ENCODE assay signal across 9 mouse cellular contexts in genomic region chr7:45019031-45019571, GRCm38 (mm10). TPM values are rescaled to one million over a fixed set of nuclear protein-coding genes. Genes with fewer than 3 reads are reported as not detected.
DNase-seq lines count a peak whose midpoint lies in the region; ATAC-seq and TF ChIP-seq lines count a peak whose summit lies in the region.
"Had no signal": no experiment of that assay in that cellular context is flagged by ENCODE, and none has a peak within 500 bp of the region (broad histone marks: within the 10 kb centered on the region; RNA-seq: fewer than 3 reads in every experiment).

No protein-coding gene starts in this region.

- TF ChIP-seq CTCF in bone marrow, adult 2 months (IDR thresholded peaks at IDR 0.05; ENCODE audit: control insufficient read depth, insufficient read depth, low read length), result no peak

- no peak for TF ChIP-seq POLR2A in bone marrow, adult 2 months (IDR thresholded peaks at IDR 0.05; ENCODE audit: borderline replicate concordance, control insufficient read depth, low read depth, low read length)

- 43% methylated on average over 8 of the region's 8 CpGs for WGBS in bone marrow, adult 2 months
- WGBS in heart, embryonic 11.5 days (ENCODE audit: insufficient replicate concordance), result 21% methylated on average over 8 of the region's 8 CpGs

- DNase-seq in cerebellum, adult 9-11 months, result peak; percentile 66
- no peak for DNase-seq in cerebellum, postnatal 25 days
- peak; percentile 72 for DNase-seq in kidney, adult 9 months
- peak; percentile 92 for DNase-seq in lung, postnatal 10 days
- no peak for DNase-seq in thymus, adult 18-20 months
- no peak for DNase-seq in left cerebral cortex, postnatal 25 days (ENCODE audit: low spot score in 2 of 2)

- peak overlapping the region; percentile 84 for H3K4me2 ChIP-seq in heart, embryonic 11.5 days

- H3K36me3 ChIP-seq in heart, embryonic 11.5 days (ENCODE audit: control insufficient read depth, insufficient read depth, low read length), result no peaks in the 10 kb centered on the region

- H3K9me3 ChIP-seq in heart, embryonic 11.5 days (replicated peaks; ENCODE audit: control insufficient read depth, low read length), result no peaks in the 10 kb centered on the region

- H3K9ac ChIP-seq in heart, embryonic 11.5 days (ENCODE audit: low read depth, low read length), result peak overlapping the region; percentile 67

- intact Hi-C loops in left cerebral cortex, postnatal 25 days (cut with DNase I), result no loop called here

- H3K27ac ChIP-seq in bone marrow, adult 2 months (ENCODE audit: control insufficient read depth, insufficient read depth, low read depth, low read length, poor library complexity), result 0 out of 2 replicates have a peak overlapping the region, but pooled peaks have one; percentile 10
- H3K27ac ChIP-seq in heart, embryonic 11.5 days (ENCODE audit: low read depth, low read length), result peak overlapping the region; percentile 99

- no peaks in the 10 kb centered on the region for H3K4me1 ChIP-seq in bone marrow, adult 2 months (ENCODE audit: control insufficient read depth, insufficient read depth, low read length)
- peaks cover 18% of the 10 kb centered on the region for H3K4me1 ChIP-seq in heart, embryonic 11.5 days (ENCODE audit: control insufficient read depth, insufficient read depth, low read length)

- no peaks in the 10 kb centered on the region for H3K27me3 ChIP-seq in heart, embryonic 11.5 days (ENCODE audit: control insufficient read depth, insufficient read depth, low read length)
- H3K27me3 ChIP-seq: CH12.LX had no signal

- H3K4me3 ChIP-seq in bone marrow, adult 2 months (replicated peaks; ENCODE audit: control insufficient read depth, low read depth, low read length), result no peak overlapping the region
- peak overlapping the region; percentile 94 for H3K4me3 ChIP-seq in heart, embryonic 11.5 days (ENCODE audit: low read depth, low read length)

- ATAC-seq in heart, embryonic 11.5 days (replicated peaks; ENCODE audit: insufficient number of reproducible peaks, low FRiP score, low TSS enrichment), result no peak

RNA-seq across cellular contexts. Expression of gene Rras, which starts 1.3 kb away (rescaled TPM):
- polyA plus RNA-seq in bone marrow, adult 2 months (2011; ENCODE audit: insufficient read depth, insufficient read length, low replicate concordance, missing spikeins), result 11.0 and 14.9 TPM in 2 replicates
- 74.4 and 76.1 TPM in 2 replicates for polyA plus RNA-seq in heart, embryonic 11.5 days (2014; fragmentation: Nextera tagmentation; extraction: Ambion mirVana)
- total RNA-seq in left cerebral cortex, postnatal 25 days (2021), result 10 to 100 TPM; 12.0 to 13.8 TPM

RNA-seq across cellular contexts. Expression of gene Scaf1, which starts 2.9 kb away (rescaled TPM):
- polyA plus RNA-seq in bone marrow, adult 2 months (2011; ENCODE audit: insufficient read depth, insufficient read length, low replicate concordance, missing spikeins), result 45.6 and 72.1 TPM in 2 replicates
- polyA plus RNA-seq in heart, embryonic 11.5 days (2014; fragmentation: Nextera tagmentation; extraction: Ambion mirVana), result 37.9 and 42.5 TPM in 2 replicates
- total RNA-seq in left cerebral cortex, postnatal 25 days (2021), result 100 to 1,000 TPM; 161 to 163 TPM

RNA-seq across cellular contexts. Expression of gene Bcl2l12, which starts 20.6 kb away (rescaled TPM):
- 28.9 and 40.8 TPM in 2 replicates for polyA plus RNA-seq in bone marrow, adult 2 months (2011; ENCODE audit: insufficient read depth, insufficient read length, low replicate concordance, missing spikeins)
- 41.0 and 43.2 TPM in 2 replicates for polyA plus RNA-seq in heart, embryonic 11.5 days (2014; fragmentation: Nextera tagmentation; extraction: Ambion mirVana)
- total RNA-seq in left cerebral cortex, postnatal 25 days (2021), result 1 to 10 TPM; 2.7 TPM

RNA-seq across cellular contexts. Expression of gene Irf3, which starts 21.7 kb away (rescaled TPM):
- 71.4 and 165 TPM in 2 replicates for polyA plus RNA-seq in bone marrow, adult 2 months (2011; ENCODE audit: insufficient read depth, insufficient read length, low replicate concordance, missing spikeins)
- polyA plus RNA-seq in heart, embryonic 11.5 days (2014; fragmentation: Nextera tagmentation; extraction: Ambion mirVana), result 57.3 and 61.4 TPM in 2 replicates
- total RNA-seq in left cerebral cortex, postnatal 25 days (2021), result 10 to 100 TPM; 31.4 to 42.7 TPM

RNA-seq across cellular contexts. Expression of gene Prmt1, which starts 32.7 kb away (rescaled TPM):
- 192 and 337 TPM in 2 replicates for polyA plus RNA-seq in bone marrow, adult 2 months (2011; ENCODE audit: insufficient read depth, insufficient read length, low replicate concordance, missing spikeins)
- polyA plus RNA-seq in heart, embryonic 11.5 days (2014; fragmentation: Nextera tagmentation; extraction: Ambion mirVana), result 179 and 194 TPM in 2 replicates
- 100 to 1,000 TPM; 140 to 163 TPM for total RNA-seq in left cerebral cortex, postnatal 25 days (2021)

Comparison
In these comparisons a context has a peak if more than half of its experiments do, and no peak if none do; other contexts are left out.
1. DNase-seq: peak in cerebellum, adult 9-11 months (single experiment), kidney, adult 9 months (single experiment) and lung, postnatal 10 days (single experiment); none in cerebellum, postnatal 25 days (0 of 2), thymus, adult 18-20 months (0 of 2) and left cerebral cortex, postnatal 25 days (0 of 2).